Mouse (Mus musculus): ENCODE measurements around the gene Heg1. TPM values are rescaled to one million over a fixed set of nuclear protein-coding genes. Genes with fewer than 3 reads are reported as not detected.

The Heg1 gene
- polyA plus RNA-seq, 1 experiment from 2014 or later: 8.5 TPM

GRCm38 (mm10) chr16:33820269-33821178 is 136.4 kb downstream of the Heg1 start:
- no peaks in the 10 kb centered on the region for H3K4me1 ChIP-seq
- H3K4me3 ChIP-seq: no peak overlapping the region
- no peak overlapping the region for H3K9ac ChIP-seq
- H3K4me2 ChIP-seq: no peak overlapping the region
- H3K36me3 ChIP-seq: peaks cover 5% of the 10 kb centered on the region; the same call in 1 of the 2 replicates
- 0 out of 2 replicates have a peak, but pooled peaks cover 4% of the 10 kb centered on the region for H3K27me3 ChIP-seq (replicated peaks)
- H3K27ac ChIP-seq: no peak overlapping the region
- WGBS (ENCODE audit: insufficient replicate concordance): 20% methylated on average over 17 of the region's 17 CpGs
- no peaks in the 10 kb centered on the region for H3K9me3 ChIP-seq (replicated peaks)
- ATAC-seq: no peak

Other genes starting within 250 kb of the Heg1 start
- 0.08 and 0.18 TPM in 2 replicates for gene Slc12a8, start 167.0 kb upstream of the Heg1 start, polyA plus RNA-seq (2016; fragmentation: Nextera tagmentation; extraction: Ambion mirVana)
- gene Muc13, start 109.7 kb downstream of the Heg1 start, polyA plus RNA-seq (2016; fragmentation: Nextera tagmentation; extraction: Ambion mirVana): 5.2 and 5.5 TPM in 2 replicates
- gene Itgb5, start 145.3 kb downstream of the Heg1 start, polyA plus RNA-seq (2016; fragmentation: Nextera tagmentation; extraction: Ambion mirVana): 20.0 and 22.2 TPM in 2 replicates